Mouse (Mus musculus) v-Abl transformed pro-B cells (cell line): ENCODE measurements around the gene Rbfox3.

Source experiments
- in situ Hi-C, 2 experiments: fragments of 400-800 bp; cut with MboI; formaldehyde crosslinking; loops; one replicate each; pipeline ENCODE4 v1.15.1; 2025; ENCODE audit not compliant: unreplicated experiment in 2 of 2

Gene Rbfox3

GRCm38 (mm10) chr11:118906824-118907470, 4.5 kb downstream of the Rbfox3 start:
- in situ Hi-C loops, result no loop called here

- in situ Hi-C loops, result no loop called here
These were observed 5.1 kb downstream of the Rbfox3 start for GRCm38 (mm10) chr11:118906131-118906823.

GRCm38 (mm10) chr11:118905656-118906055, 5.7 kb downstream of the Rbfox3 start:
- in situ Hi-C loops, result no loop called here

DNA sequence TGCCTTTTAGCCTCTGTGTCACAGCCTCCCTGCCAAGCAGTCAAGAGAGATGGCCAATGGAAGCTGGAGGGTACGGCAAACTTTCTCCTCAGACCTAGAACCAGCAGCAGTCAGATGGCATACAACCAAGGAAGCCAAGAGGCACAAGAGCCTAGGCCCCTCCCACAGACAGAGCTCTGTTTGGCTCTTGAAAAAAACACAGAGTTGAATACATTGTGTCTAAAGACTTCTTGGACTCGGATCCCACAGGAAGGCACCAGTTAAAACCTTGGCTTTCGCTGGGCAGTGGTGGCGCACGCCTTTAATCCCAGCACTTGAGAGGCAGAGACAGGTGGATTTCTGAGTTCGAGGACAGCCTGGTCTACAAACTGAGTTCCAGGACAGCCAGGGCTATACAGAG, 7.1 kb downstream of the Rbfox3 start:
- in situ Hi-C loops, result no loop called here

GRCm38 (mm10) chr11:118899771-118900545, 11.4 kb downstream of the Rbfox3 start:
- in situ Hi-C loops, result no loop called here

DNA sequence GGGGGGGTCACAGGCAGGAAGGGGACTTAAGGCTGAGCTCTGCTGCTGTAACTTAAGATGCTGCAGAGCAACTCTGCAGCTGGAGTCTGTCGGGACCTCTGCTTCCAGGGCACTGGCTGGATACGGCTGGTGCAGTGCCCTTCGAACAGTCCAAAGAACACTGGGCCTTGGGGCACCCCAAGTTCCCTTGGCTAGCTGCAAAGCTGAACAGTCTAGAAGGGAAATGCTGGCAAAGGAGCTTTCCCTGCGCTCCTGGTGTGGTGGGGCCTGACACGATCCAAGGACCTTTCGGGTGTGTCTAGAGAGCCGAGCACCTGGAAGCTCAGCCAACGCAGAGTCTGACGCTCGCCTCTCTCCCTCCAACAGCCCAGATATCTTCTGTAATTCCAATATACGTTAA, 12.8 kb downstream of the Rbfox3 start:
- in situ Hi-C loops, result no loop called here

DNA sequence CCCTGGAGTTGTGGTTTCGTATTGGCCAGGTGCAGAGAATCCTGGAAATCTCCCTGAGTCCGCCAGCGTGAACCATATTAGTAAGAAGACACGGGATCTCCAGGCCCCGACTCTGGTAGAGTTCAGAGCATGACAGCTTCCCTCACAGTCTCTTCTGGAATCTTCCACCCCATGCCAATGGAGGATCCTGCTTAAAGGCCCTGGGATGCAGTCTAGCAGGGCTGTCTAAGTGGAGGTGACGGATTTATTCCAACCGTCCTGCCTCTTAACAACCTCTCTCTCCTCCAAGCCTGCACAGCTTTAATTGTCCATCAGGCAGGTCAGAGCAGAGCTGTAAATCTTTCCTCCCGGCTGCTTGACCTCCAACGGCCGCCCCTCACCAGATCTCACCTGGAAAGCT, 13.2 kb downstream of the Rbfox3 start:
- in situ Hi-C loops, result no loop called here

GRCm38 (mm10) chr11:118897114-118897841, 14.1 kb downstream of the Rbfox3 start:
- in situ Hi-C loops, result no loop called here

DNA sequence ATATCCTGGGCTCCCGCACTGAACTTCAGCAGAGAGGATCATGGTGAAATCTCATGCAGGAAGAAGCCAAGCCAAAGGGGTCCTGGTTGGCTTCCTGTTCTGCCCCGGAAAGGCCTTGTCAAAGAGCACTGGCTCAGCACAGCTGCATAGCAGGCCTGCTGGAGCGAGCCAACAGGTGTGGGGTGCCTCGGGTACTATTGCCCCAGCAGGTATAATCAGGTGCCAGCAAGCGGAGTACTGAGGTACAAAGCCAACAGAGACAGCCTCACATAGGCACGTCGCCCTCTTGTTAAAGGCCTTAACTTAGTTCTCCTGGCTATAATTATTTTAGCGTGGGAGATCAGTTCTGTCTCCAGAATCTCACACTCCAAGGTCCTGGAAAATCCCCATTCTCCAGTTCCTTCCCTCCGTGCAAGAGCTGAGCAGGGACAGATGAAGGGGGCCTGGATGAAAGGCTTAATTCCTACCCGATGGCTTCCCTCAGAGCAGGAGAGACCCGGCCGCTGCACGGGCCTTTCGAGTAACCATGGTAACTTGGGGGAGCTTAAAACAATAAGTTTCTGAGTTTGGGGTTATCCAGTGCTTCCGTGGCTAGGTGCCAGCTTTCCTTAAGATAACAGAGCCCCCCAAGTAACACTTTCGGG, 15.2 kb downstream of the Rbfox3 start:
- in situ Hi-C loops, result no loop called here

DNA sequence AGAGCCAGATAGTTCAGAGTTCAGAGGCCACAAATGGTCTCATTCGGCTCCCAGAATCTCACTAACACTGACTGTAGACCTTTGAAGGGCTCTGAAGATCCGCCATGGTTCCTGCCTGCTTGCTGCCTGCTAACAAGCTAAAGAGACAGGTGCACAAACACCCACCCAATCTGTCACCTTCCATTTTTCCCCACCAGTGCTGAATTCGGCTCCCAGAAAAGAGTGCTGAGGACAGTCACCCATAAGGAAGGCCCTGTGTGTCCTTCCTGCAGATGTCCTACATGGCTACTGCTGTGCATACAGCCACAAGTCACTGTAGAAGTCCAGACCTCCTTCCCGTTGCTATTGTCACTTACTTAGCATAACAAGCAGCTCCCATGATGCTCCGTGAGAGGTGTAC, 16.6 kb downstream of the Rbfox3 start:
- in situ Hi-C loops, result no loop called here

DNA sequence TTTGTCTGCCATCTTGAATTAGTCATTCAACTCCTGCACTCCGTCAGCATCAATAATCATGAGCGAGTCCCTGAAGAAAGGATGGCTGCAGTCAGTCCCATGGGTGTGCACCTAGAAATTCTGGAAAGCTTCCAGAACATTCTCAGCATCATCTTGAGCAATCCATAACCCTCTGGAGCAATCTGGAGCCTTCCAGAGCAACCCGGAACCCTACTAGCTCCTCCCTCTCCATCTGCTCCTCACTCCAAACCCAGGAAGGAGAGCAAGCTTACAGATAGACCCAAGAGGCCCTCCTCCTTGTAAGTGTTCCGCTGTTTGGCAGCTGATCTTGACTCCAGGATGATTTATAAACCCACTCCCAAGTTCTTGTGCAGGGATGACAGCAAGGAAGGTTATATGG, 17.2 kb downstream of the Rbfox3 start:
- in situ Hi-C loops, result no loop called here

- in situ Hi-C loops, result no loop called here
These were observed 18.5 kb downstream of the Rbfox3 start for GRCm38 (mm10) chr11:118892876-118893275.

DNA sequence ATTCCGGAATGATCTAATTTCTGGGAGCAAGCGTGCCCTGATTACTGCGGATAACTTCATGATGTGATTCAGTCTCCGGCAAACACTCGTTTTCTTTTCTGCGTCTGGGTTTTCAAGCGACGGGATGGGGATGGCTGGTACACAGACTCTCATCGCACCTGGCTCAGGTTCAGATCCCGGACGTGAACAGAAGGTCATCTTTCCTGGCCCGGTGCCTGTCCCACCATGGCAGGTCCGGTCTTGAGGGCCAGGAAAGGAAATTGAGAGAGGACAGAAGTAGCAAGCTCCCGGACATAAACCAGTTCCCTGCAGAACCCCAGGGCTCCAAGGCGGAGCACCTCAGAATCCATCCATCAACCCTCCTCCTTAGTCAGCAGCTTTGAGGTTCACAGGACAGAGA, 19.9 kb downstream of the Rbfox3 start:
- in situ Hi-C loops, result no loop called here

GRCm38 (mm10) chr11:118890992-118891398, 20.4 kb downstream of the Rbfox3 start:
- in situ Hi-C loops, result no loop called here

DNA sequence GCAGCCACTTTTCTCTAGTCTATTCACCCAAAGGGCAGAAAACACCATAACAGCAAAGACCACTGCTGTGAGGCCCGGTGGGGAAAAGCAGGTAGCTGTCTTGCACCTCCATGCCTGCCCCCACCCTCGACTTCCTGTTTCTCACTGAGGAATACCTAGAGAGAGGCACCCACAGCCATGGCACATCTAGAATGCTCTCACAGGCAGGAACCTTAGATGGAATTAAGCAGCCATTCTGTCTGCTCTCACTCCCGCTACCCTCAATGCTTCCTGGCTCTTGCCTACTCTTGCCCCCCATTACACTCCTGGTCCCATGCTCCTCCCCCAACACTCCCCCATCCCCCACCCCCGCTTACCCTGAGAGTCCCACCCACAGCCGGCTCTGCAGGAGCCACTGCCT, 20.9 kb downstream of the Rbfox3 start:
- in situ Hi-C loops, result no loop called here

DNA sequence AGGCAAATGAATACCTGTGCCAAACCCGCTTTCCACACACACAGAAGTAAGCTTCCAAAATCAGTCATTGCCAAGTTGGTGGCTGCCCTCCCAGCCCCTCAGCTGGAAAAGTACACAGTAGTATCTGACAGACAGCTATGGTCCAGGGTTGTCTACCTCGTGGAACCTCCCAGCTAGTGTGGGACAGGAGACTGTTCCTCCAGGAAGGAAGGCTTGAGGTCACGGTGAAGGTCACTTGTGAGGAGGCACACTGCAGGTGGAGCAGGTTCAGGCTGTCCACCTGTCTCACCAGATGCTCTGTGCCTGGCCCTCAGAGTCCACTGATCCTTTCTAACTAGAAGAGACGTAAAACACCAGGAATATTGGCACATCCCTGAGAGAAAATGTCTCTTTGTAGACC, 21.9 kb downstream of the Rbfox3 start:
- in situ Hi-C loops, result no loop called here

- in situ Hi-C loops, result no loop called here
These were observed 23.0 kb downstream of the Rbfox3 start for GRCm38 (mm10) chr11:118888426-118888825.

DNA sequence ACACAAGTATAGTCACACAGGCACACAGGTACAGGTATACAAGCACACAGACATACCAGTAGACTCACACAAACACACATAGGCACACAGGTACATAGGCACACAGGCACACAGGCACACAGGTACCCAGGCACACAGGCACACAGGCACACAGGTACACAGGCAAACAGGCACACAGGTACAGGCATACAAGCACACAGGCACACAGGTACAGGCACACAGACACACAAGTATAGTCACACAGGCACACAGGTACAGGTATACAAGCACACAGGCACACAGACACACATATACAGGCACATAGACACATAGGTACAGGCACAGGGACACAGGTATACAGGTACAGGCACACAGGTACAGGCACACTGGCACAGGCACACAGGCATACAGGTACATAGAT, 24.2 kb downstream of the Rbfox3 start:
- in situ Hi-C loops, result no loop called here

GRCm38 (mm10) chr11:118886269-118886965, 25.0 kb downstream of the Rbfox3 start:
- in situ Hi-C loops, result no loop called here

- in situ Hi-C loops, result no loop called here
These were observed 25.8 kb downstream of the Rbfox3 start for GRCm38 (mm10) chr11:118885604-118886003.
